Mouse (Mus musculus): Measurements from ENCODE around the gene Ap1m1. TPM values are rescaled to one million over a fixed set of nuclear protein-coding genes. Genes with fewer than 3 reads are reported as not detected.
A peak's percentile ranks its signal among the peaks of the same experiment; 100 is the strongest.

The Ap1m1 gene
- total RNA-seq, 1 experiment from 2014 or later, result 68.1 TPM

DNA sequence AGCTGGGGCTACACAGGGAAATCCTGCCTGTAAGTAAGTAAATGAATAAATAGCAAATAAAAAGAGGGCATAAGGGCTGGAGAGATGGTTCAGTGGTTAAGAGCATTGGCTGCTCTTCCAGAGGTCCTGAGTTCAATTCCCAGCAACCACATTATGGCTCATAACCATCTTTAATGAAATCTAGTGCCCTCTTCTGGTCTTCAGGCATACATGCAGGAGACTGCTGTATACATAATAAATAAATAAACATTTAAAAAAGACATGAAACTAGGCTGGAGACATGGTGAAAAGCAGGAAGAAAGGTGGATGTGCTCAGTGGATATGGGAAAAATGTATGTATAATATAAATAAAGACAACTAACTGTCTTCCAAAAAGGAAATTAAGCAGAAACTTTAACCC lies 53.5 kb downstream of the Ap1m1 start:
- DNase-seq, result no peak

DNA sequence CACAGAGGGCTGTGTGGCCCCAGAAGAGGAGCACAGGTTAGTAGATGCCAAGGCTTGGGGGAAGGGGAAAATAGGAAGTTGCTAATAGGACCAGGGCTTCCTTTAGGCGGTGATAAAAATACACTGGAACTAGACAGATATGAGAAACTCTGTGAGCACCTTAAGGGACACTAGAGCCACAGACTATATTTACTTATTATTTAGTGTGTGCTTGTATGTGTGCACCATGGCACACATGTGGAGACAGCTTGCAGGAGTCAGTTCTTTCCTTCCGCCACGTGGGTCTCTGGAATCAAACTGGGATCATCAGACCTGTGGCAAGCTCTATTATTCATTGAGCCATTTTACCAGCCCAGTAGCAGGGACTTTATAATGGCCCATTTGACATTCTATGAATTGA lies 55.3 kb downstream of the Ap1m1 start:
- DNase-seq, result no peak

DNA sequence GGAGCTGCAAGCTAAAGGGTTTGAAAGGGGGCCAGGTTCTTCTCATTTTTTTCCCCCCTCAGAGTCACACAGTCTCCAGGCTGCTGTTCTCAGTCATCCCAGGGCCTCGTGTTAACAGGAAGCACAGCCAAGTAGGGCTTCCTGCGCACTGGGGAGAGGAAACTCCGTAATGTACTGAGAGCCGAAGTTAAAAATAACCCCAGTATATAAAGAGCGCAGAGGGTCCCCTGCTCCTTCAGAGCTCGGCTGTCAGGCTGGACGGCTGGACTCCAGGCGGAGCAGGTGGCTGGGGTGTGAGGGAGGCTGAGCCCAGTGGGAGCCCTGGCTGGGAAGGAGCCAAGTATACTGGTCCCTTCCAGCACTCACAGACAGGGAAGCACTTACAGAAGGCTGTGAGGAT lies 55.9 kb downstream of the Ap1m1 start:
- peak; percentile 84 for DNase-seq

DNA sequence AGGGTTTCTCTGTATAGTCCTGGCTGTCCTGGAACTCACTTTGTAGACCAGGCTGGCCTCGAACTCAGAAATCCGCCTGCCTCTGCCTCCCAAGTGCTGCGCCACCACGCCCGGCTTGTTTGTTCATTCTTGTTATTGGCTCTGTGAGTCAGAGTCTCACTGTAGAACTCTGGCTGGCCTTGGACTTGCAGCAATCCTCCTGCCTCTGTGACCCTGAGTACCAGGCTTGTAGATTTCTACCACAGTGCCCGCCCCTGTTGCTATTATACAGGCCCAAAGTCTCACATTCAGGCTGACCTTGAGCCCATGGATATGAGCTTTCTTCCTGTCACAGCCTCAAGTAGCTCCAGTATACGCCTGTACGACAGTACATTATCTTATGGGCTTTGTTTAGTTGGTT lies 56.7 kb downstream of the Ap1m1 start:
- DNase-seq, result peak; percentile 53

DNA sequence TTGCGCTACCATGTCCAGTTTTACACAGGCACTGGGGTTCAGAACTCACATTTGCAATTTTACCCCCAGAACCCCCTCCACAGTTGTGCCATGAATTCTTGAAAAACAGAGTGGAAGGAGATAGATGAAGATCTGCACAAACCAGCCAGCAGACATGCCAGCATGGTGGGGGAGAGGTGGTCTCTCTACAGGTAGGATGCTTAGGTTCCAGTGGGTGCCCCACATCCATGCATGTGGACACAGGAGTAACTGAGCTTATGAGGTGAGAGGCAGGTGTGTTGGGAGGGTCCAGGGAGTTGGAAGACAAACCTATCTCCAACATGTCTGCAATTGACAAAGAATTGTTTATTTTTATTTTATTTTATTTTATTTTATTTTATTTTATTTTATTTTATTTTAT lies 59.1 kb downstream of the Ap1m1 start:
- no peak for DNase-seq

- DNase-seq, result peak; percentile 4
Observed at GRCm38 (mm10) chr8:72300654-72301400, 61.0 kb downstream of the Ap1m1 start.

DNA sequence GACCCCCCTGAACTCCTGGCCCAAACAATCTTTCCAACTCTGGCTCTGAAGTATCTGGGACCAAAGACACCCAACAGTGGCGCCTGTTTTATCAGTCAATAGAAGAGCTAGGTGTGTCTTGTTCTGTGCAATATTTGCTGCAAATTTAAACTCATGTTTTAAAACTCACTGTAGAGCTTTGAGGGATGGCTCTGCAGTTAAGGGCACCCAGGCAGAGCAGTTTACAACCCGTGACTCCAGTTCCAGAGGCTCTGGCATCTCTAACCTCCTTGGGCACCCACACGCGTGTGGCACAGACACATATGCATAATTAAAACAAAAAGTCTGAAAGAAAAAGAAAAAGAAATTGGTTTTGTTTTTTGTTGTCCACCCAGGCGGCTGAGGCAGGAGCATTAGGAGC lies 61.7 kb downstream of the Ap1m1 start:
- no peak for DNase-seq

GRCm38 (mm10) chr8:72302986-72303612 lies 63.3 kb downstream of the Ap1m1 start:
- peak; percentile 37 for DNase-seq

DNA sequence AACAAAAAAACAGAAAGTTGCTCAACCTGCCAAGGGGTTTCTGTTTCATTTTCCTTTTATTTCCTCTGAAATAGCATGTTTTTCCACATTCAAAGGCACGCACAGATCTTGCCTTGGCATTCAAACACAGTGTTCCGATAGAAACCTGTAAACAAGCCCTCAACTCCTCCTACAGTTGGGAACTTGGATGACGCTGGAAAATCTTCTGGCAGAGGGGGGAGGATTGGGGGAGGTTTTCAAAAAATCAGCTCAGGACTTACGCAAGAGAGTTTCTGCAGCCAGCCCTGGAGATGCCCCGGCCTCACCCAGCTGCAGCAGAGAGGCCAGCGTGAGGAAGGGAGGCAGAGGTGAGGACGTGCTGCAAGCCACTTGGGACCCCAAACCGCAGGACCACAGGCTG lies 63.8 kb downstream of the Ap1m1 start:
- peak; percentile 85 for DNase-seq

DNA sequence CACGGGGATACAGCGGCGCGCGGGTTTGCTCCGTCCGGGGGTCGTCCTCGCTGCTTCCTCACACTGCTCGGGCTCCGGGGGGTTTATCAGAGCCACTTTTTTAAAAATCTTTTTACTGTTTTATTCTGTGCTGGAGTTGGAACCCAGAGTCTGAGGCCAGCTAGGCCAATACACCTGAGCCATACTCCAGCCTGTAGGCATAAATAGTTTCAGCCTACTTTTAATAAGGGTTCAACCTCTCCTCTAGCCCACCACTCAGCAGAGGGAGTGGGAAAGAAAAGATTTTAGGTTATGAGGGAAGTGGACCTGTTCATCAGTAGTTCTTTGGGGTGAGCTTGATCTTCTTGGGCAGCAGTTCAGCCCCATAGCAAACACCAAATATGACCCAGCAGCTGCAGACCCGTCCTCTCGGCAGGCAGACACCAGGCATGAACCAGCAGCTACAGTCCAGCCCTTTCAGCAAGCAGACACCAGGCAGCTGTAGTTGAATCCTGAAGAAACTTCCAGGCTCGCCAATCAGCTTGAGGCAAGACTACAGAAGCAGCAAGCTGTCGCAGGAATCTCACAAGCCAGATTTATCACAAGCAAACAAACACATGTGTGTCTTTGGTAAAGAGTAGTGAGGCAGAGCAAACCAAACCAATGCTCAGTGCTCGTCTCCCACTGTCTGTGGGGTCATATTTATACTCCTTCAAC lies 65.5 kb downstream of the Ap1m1 start, which contains the start of gene Gm10282:
Gene Gm10282 (minus strand): TSS at position 51 of the 696 bp plus-strand sequence.
- DNase-seq, result no peak

- DNase-seq, result no peak
Observed at GRCm38 (mm10) chr8:72306913-72307312, 67.1 kb downstream of the Ap1m1 start.

Other genes starting within 250 kb of the Ap1m1 start
- gene Cyp4f18, start 230.4 kb upstream of the Ap1m1 start, total RNA-seq (2021), result 1.1 and 4.0 TPM in 2 replicates
- not detected in 2 replicates for gene Olfr372, start 198.8 kb upstream of the Ap1m1 start, total RNA-seq (2021)
- gene Olfr373, start 156.8 kb upstream of the Ap1m1 start, total RNA-seq (2021), result not detected in 2 replicates
- gene Olfr374, start 133.0 kb upstream of the Ap1m1 start, total RNA-seq (2021), result not detected in 2 replicates
- 286 and 295 TPM in 2 replicates for gene Tpm4, start 105.0 kb upstream of the Ap1m1 start, total RNA-seq (2021)
- 64.5 and 66.1 TPM in 2 replicates for gene Rab8a, start 78.8 kb upstream of the Ap1m1 start, total RNA-seq (2021)
- 0.94 TPM in 1 of 2 replicates, not detected in the other for gene Hsh2d, start 50.4 kb upstream of the Ap1m1 start, total RNA-seq (2021)
- not detected in 2 replicates for gene Cib3, start 27.2 kb upstream of the Ap1m1 start, total RNA-seq (2021)
- gene Gm11034, start 26.4 kb upstream of the Ap1m1 start, total RNA-seq (2021), result not detected in 2 replicates
- gene Fam32a, start 20.3 kb upstream of the Ap1m1 start, total RNA-seq (2021), result 51.9 and 60.3 TPM in 2 replicates
- 16.0 and 16.8 TPM in 2 replicates for gene Gm10282, start 65.2 kb downstream of the Ap1m1 start, total RNA-seq (2021)
- 73.8 and 95.6 TPM in 2 replicates for gene Klf2, start 79.0 kb downstream of the Ap1m1 start, total RNA-seq (2021)
- gene Eps15l1, start 181.4 kb downstream of the Ap1m1 start, total RNA-seq (2021), result 49.9 and 53.9 TPM in 2 replicates
- gene Calr3, start 203.9 kb downstream of the Ap1m1 start, total RNA-seq (2021), result 3.1 and 4.5 TPM in 2 replicates
- 8.5 and 9.1 TPM in 2 replicates for gene 1700030K09Rik, start 203.9 kb downstream of the Ap1m1 start, total RNA-seq (2021)
- 49.6 and 68.5 TPM in 2 replicates for gene Cherp, start 235.2 kb downstream of the Ap1m1 start, total RNA-seq (2021)